Mouse (Mus musculus): ENCODE results near the gene Zbtb38. TPM values are rescaled to one million over a fixed set of nuclear protein-coding genes. Genes with fewer than 3 reads are reported as not detected.

Zbtb38 gene
- 9.2 and 12.2 TPM in 2 replicates for polyA plus RNA-seq (2015; fragmentation: Nextera tagmentation; extraction: Ambion mirVana)

GRCm38 (mm10) chr9:96752603-96753114, at the start of gene Zbtb38:
Zbtb38 (minus strand) TSS chr9:96752831.

Other genes with a start within 250 kb of the Zbtb38 start
- not detected in 2 replicates for gene Gm28729, start 227.6 kb downstream of the Zbtb38 start, polyA plus RNA-seq (2015; fragmentation: Nextera tagmentation; extraction: Ambion mirVana)
- gene Rasa2, start 121.2 kb downstream of the Zbtb38 start, polyA plus RNA-seq (2015; fragmentation: Nextera tagmentation; extraction: Ambion mirVana), result 6.2 and 7.6 TPM in 2 replicates
- 7.8 and 13.0 TPM in 2 replicates for gene Pxylp1, start 139.8 kb upstream of the Zbtb38 start, polyA plus RNA-seq (2015; fragmentation: Nextera tagmentation; extraction: Ambion mirVana)